Mouse (Mus musculus) lung, postnatal 4 days (tissue): ENCODE results near the gene Egf.
A peak's percentile ranks its signal among the peaks of the same experiment; 100 is the strongest.
"Not testable (repeated sequence)": the region's sequence is repeated elsewhere in the genome, so short reads cannot be mapped to it uniquely, and the experiment has no call there.

Experiments used
- DNase-seq, 2 experiments: peaks; one replicate each; pipeline ENCODE4 v3.0.0; 2021

Egf gene

DNA sequence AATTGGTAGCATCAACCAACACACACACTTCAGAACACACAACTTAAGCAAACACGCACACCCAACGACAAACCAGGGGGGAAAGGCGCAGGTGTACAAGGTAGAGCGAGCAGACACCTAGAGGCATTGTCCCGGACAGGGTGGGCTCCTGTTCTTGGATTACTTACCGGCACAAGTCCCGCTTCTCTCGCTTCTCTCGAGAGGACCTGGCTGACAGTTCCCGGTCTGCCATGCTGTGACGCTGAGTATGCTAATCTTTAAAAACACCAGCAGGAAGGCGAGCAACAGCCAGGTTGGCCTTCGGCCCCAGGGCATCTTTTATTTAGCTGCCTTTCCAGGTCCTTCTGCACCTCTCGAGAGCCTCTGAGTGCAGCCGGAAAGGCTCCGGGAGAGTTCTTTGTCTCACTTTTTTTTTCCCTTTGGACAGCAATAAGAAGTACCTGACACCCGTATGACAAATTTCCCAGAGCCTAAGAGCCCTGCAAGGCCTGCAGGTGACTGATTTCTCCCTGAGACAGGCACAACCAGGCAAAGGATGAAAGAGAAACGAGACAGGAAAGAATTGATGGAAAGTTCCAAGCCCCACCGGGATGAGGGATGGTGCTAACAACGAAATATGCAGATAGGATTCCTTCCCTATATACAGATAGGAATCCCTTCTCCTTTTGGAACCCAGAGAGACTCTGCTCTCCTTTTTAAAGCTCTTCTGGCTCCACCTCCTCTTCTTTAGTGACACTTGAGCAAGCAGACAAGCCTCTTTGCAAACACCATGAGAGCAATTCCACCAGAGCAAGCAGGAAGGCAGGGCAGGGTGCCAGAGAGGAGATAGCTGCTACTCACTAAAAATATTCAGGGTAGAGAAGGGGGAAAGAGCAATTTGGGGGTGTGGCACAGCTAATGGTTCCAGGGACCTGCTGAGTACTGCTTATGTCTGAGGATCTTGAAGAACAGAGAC is at the start of gene Egf:
TSS of gene Egf (minus strand) at position 667 of the 955 bp plus-strand sequence.
- DNase-seq = peak; percentile 10 to 40

DNA sequence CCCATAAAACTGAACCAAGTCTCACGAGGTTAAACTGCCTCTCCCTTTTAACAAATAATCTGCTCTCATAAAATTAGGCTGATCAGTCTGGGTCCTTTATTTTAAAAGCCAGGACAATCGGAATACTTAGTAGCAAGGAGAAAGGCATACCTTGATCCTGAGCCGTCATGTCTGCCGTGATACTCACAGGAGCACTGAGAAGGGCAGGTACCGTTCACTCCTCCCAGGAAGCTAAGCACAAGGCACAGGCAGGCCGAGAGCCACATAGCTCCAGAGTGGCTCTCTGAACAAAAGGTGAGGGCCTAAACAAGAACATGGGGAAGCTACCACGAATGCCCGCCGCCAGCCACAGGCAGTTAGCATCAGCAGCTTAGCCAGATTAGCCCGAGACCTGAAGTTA is 48.6 kb upstream of the Egf start, which contains the start of gene Lrit3:
TSS of gene Lrit3 (minus strand) at position 266 of the 400 bp plus-strand sequence.
- no peak for DNase-seq

DNA sequence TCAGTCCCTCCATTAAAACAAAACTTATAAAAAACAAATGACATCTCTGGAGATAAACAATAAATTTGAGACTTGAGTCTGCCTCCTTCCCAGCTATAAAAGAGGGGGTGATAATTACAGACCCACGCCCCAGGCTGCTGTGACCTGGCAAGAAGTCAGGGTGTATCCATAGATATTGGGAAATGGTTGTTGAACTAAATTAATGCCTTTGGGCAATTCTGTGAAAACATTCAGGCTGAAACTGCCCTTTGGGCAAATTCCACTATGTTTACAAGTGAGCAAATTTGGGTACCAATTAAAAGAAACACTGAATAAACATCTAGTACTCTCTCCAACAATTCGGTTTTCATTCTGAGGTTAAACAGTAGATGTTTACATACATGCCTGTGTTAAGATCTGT is 43.9 kb upstream of the Egf start:
- DNase-seq = no peak

DNA sequence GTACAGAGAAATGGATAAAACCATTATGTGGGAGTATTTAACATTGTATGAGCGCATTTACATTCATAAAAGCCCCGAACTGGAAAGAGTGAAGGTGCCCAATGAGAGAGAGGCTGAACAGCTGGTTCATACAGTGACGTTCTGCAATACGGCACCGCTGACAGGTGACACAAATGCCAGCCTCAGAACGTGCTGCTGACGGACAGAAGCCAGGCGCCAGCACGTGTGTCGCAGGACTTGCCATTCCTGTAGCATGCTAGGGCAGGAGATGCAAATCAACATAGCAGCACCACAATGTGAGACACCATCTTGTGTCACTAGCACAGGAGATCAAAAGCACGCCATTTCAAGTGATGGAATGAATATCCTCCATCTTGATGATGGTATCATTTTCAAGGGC is 43.4 kb upstream of the Egf start:
- no peak for DNase-seq

DNA sequence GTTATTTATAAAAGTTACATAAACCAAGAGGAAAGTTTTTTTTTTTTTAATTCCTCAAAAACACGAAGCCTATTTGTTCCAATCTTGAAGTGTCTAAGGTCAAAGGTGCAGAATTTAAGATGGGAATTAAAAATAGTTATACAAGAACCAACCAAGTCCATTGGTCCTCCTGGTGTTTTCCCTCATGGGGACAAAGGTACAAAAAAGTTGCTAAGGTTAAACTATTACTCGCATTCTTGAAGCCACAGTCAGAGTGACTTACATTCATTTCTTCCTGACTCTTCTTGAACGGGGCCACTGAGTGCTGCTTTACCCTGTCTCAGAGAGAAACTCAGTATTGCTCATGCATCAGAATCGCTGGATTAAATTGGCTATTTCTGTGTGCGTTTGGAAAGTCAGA is 42.2 kb upstream of the Egf start:
- DNase-seq = no peak

DNA sequence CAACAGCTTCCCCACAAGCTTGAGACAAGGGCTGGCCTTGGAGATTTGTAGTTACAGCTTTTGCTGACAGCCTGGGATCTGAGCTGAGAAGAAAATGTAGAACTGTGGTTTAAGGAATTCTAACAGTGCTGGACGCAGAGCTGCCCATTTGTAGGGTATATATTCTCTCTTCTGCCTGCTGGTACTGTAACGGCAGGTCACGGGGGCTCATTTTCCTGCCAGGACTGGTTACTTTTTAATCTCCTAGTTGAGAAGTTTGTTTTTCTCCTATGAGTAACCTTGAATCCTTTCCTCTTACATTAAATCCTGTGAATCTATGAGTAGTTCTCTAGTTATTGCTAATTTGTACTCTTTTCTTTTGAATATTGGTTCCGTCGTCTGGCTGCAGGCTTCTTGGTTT is 38.7 kb upstream of the Egf start:
- DNase-seq = no peak

DNA sequence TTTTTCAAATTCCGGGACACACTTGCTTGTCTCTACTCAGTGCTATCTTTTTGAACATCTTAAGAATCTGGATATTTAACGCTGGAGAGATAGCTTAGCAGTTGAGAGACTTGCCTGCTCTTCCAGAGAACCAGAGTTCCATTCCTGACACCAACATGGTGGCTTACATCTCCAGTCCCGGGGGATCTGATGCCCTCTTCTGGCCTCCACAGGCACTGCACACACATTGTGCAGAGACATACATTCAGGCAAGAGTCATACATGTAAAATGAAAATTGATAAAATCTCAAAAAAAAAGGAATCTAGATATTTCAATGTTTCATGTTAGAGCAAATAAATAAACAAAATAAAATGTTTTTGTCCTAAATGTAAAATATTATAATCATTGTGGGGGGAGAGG is 27.6 kb upstream of the Egf start:
- DNase-seq = no peak

DNA sequence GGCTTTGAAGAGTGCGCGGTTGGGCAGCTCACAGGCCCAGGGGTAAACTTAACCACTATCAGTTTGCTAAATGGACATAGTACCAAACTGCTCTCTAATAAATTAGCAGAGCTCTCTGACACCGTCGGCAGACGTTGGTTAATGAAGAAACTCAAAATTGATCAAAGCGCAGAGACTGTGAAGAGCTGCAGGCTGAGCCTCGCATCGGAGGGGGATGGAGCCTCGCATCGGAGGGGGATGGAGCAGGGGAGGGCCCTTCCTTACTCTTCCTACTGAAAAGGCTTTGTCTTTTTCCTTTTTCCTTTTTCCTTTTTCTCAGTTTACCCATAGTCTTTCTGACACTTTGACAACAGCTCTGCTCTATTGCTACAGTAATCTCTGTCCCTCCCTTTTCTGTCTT is 26.3 kb upstream of the Egf start:
- no peak for DNase-seq

DNA sequence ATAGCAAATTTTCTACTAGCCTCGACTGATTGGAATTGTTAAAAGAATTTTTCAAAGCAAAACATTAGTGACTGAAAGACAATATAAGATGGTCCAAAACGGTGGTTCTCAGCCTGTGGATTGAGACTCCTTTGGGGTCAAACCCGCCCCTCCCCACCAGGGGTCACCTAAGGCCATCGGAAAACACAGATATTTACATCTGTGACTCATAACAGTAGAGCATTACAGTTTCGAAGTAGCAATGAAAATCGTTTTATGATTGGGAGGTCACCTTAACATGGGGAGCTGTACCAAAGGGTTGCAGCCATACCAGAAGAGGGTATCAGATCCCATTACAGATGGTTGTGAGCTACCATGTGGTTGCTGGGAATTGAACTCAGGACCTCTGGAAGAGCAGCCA is 16.1 kb upstream of the Egf start:
- no peak for DNase-seq

DNA sequence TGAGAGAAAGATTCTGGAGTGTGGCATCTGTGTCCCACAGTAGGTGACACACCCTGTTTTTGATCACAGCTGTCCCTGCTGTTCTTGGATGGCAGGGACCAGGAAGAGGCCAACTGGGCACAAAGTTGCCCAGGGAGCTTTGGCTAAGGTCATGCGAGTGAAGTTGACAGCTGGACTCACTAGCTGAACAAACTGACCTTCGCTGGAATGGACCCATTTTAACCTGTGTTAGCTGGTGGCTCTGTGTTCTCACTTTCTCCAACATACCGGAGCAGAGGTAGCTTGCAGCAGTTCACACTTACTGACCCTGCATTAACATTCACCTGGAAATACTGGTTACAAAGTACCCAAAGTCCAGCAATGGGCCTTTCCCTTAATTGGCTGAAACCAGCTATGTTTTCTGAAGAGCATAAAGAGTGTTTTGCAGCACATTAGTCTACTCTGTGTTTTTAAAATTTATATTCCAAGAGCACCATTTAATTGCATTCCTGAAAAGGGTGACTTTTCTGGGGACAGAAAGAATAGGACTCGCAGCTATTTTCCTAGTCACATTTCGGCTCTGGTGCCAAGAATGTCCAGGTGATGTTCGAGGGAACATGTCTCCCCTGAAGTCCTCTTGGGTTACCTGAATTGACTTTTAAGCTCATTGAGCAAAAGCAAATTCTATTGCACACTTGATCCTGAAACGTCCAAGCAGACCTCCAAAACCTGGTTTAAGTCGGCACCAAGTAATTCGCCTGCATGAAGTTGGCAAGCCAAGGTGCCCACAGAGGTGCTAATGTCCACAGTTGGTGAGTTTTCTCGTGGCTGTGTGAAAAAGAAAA is 12.1 kb upstream of the Egf start:
- no peak for DNase-seq

DNA sequence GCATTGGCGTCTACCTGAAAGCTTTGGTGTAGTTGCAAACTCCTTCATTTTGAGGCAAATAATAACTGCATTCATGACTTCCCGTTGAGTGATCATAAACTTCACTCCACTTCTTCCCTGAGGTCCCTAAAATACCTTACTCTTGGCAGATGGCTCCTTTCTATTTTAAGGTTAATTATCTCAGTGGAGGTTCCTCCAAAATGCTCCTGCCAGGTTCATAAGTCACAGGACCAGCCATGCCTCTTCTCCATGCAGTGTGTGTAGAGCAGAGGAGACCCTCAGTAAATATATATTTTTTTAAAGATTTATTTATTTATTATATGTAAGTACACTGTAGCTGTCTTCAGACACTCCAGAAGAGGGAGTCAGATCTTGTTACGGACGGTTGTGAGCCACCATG is 11.0 kb upstream of the Egf start:
- DNase-seq = no peak

DNA sequence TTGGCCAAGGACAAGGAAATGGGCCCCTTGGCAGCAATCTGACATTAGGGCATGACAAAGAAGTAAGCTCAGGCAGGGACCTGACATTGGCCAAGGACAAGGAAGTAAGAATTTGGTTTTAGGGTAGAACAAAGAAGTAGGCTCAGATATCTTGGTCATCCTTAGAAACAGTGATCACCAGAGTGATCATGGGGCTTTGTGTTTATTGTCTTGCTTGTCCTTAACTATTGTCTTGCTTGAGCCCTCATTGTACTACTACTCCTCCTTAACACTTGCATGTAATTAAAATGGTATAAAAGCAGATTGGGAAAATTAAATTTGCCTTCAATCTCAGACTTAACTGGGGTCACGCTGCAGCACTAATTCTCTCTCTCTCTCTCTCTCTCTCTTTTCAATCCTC is 2.5 kb upstream of the Egf start:
- DNase-seq = not testable (repeated sequence)

DNA sequence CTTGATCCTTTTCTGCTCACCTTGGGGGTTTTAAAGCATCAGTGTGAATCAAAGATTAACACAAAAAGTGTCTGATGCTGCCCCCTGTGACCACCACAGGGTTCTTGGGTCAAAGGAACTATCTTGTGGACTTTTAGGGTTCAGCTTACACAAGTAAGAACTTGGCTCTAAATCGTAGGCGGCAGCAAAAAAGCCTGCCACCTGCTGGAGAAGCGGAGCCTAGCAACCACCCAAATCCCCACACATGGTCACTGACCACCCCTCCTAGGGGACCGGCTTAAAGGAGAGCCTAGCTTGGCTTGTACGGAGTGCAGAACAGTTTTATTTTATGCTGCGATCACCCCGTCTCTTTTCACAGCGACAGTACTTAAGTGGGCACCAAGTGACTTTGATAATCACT is 10.3 kb downstream of the Egf start:
- DNase-seq = peak; percentile 39 to 57

DNA sequence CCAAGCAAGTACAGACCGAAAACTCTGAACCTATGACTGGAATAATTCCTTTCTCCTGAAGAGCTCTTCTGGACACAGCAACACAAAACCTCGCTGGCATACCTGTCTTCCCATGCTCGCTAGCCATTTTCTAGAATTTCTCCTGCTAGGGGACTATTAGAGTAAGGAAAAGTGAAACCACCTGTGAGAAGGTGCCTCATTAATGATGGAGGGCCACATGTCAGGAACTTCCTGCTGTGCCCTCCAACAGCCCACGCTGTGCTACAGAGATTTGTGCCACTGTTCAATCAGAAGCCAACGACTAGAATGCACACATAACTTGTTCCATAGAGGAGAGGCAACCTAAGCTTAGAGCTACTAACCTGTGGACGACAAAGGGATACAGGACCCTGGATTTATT is 12.3 kb downstream of the Egf start:
- no peak for DNase-seq

DNA sequence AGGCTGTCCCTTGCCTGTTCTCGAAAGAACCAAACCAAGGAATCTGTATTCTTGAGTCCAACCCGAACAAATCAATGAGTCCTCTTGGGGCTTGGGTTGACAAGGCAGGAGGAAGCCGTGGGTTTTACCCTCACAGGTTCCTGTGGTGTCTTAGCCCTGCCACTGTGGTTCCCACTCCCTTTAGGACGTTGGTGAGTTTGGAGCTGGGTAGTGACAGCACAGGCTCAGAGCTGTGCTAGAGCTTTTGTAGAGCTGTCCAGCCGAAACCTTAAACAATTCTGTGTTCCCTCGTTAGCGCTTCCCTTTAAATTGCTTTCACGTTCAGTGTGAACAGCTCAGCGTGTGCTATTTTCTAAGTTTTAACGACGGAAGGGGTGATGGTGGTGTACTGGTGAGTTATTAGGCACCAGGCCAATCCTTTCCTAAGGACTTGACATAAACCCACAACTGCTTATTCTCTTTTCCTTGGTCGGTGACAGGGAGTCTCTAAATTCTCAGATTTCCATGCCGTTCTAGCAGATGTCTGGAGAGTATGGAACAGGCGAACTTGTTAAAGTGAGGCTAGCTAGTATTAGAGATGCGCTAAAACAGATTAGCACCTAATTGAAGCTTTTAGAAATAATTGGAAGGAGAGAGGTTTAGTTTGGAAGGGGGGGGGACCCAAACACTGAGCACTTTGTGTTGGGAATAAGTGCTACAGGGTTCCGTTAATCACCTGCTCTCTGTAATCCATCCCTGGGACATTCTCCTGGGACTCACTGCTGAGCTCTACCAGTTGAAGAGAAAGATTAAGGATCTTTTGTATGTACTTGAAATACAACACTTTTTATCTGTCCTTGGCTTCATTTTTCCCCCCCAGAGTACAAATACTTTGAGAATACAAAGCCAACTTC is 16.6 kb downstream of the Egf start:
- DNase-seq = no peak

DNA sequence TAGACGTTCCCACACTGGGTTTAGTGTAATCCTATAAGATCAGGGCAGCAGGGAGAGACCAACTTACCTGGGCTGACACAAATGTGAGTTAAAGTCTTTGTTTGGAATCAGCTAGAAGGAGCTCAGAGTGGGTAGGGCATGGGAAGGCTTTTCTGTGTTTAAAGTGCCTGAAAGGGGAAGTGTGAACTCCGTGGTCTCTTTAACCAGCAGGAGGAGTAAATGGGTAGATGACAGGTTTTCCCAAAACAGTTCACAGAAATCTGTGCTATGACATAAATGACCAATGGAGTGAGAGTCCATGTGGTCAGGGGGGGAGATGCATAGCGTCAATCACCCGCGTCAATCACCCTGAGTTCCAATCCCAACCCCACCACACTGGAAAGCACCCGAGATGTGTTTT is 23.5 kb downstream of the Egf start:
- no peak for DNase-seq

DNA sequence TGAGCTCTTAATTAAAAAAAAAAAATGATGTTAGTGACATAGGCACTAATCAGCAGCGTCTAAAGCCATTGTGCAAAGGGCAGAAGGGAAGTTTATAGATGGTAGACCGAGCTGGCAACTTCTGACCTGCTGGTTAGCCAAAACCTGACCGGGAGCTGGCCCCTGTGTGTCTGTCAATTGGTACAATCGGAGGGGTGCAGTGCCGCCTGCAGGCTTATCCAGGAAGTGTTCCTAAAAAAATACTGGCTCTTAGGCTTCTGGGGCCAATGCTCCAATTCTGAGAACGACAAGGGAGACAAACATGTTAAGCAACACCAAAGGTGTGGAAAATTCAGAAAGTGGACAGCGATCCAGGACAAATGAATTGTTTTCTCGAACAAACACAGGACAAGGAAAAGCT is 24.7 kb downstream of the Egf start:
- DNase-seq = peak in 1 of 2 experiments; percentile 49

DNA sequence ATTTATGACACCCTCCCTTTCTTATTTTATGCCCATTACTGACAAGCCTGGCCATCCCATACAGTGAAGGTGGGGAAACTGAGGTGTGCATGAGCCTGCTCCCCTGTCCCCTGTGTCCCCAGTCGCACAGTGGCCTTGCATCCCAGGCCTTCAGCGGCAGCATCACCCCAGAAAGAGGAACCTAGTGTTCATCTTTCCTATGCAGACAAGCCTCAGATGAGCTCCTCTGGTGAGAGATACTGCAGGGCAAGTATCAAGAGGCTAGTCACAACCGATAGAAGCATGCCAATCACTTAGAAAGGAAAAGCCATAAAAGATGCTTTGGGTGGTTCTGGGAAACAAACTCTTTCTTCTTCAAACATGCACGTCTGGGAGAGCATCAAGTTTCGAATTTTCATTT is 25.2 kb downstream of the Egf start:
- DNase-seq = no peak

DNA sequence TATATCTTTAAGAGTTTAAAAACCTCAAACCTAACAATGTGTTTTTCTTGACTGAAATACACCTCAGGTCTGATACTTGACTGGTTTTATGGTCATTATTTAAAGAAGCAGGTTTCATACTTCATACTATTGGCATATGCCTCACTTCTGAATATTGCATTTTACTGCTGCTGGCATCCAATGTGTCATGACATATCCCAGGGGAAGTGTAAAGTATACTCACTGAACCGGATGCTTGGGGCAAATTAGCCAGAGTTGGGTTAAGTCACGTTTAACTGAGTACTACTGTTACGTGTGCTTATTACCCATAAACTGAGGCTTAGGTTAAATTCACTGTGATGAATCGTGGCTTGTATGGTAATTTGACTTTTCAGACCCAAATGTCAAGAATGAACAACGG is 29.5 kb downstream of the Egf start:
- no peak for DNase-seq

DNA sequence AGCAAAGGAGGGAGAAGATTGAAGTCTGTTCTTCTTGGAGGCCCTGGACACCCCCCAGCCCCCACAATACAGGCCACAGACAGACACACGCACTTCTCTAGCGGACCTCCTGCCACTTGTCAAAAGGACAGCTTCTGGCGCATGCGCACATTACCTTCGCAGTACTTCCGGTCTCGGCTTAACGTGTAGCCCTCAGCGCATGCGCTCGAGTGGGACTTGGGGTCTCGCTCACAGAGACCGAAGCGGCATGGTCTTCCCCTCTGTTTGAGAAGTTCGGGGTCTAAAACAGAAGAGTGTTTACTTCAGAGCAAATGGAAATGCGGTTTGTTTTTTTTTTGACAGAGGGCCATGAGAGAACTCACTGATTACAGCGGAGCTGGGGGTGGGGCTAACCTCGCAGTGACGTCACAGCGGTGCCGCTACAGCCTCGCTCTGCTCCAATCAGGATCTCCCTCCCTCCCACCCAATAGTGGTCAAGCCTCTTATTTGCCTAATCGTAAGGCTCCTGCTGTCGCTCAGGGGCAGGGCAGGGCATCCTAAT is 30.1 kb downstream of the Egf start:
- DNase-seq = peak; percentile 92 to 95

DNA sequence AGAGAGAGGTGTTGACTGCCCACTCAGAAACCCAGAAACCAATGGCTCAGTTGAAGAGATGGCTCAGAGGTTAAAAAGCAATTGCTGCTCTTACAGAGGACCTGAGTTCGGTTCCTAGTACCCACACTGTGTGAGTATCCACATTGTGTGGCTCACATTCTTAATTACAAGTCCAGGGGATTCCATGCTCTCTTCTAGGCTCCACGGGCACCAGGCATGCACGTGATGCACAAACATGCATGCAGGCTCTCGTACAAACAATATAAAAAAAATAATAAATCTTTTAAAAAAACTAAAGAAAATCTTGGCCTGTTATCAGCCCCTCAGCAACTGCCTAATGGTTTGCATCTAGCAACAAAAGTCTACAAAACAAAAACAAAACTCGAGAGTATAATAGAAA is 30.6 kb downstream of the Egf start:
- no peak for DNase-seq

DNA sequence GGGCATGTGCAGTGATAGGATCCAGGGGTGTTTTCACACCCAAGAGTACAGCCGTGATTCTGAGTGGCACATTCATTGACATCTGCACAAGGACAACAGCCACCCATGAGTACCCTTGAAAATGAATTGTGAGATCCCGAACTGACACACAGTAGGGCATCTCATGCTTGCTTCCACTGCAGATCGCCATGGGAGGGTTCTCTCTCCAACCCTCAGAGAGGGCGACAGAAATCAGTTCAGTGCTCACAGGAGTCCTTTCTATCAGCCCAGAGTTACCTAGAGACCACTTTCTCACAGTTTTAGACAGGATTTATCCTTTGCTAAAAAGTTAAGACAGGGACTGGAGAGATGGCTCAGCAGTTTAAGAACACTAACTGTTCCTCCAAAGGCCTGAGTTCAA is 31.8 kb downstream of the Egf start:
- no peak for DNase-seq
